Mouse (Mus musculus) bone marrow, adult 2 months (tissue): Measurements from ENCODE around the gene Rab6a.

ENCODE experiments used
- CTCF ChIP-seq: fragments of 200-500 bp; IDR thresholded peaks from 2 replicates; pipeline ENCODE4 v1.5.1; 2011; ENCODE audit warnings: low read length, control low read depth; ENCODE audit not compliant: control insufficient read depth, insufficient read depth
- POLR2A ChIP-seq: fragments of 200-500 bp; IDR thresholded peaks from 2 replicates; pipeline ENCODE4 v1.6.1; 2011; ENCODE audit warnings: low read depth, mild to moderate bottlenecking, control low read depth, low read length, borderline replicate concordance; ENCODE audit not compliant: control insufficient read depth

DNA sequence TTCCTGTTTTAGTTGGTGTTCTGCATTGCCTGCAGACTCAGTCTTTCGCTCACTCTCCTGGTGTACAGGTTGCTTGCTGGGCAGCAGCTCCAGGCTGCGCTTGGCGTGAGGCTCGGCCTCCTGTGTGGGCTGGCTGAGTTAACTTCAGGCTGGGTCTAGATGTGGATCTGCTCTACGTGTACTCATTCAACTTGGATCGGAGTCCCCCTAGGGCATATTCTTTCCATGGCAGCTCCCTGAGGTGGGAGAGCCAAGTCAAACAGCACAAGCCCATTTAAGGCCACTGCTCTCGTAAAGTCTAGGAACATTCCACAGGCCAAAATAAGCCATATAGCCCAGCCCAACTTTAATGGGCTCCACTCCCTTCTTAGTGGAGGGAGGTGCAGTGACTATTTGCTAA, 81.3 kb downstream of the Rab6a start:
- no peak for TF ChIP-seq CTCF
- TF ChIP-seq POLR2A: no peak
